Mouse (Mus musculus) heart, embryonic 16.5 days (tissue): ENCODE results near the gene Farp1. TPM values are rescaled to one million over a fixed set of nuclear protein-coding genes. Genes with fewer than 3 reads are reported as not detected.
"Not testable (repeated sequence)": the region's sequence is repeated elsewhere in the genome, so short reads cannot be mapped to it uniquely, and the experiment has no call there.

Experiments
- ATAC-seq: fragments of 200-750 bp; cut with Nextera tagmentation; replicated peaks from 2 replicates; pipeline ENCODE4 v1.8.0; 2017; ENCODE audit warnings: moderate number of reproducible peaks; ENCODE audit not compliant: insufficient read depth, low FRiP score; ENCODE audit errors: extremely low read depth
- H3K27ac ChIP-seq: fragments of 300-500 bp; sonication (generic); 2 replicates; pipeline ENCODE4 v1.5.1; 2014; ENCODE audit warnings: mild to moderate bottlenecking, low read length, control low read depth, moderate library complexity
- H3K27me3 ChIP-seq: fragments of 300-500 bp; sonication (generic); 2 replicates; pipeline ENCODE4 v1.6.1; 2014; ENCODE audit warnings: low read length, mixed read lengths; ENCODE audit not compliant: control insufficient read depth, insufficient read depth
- H3K36me3 ChIP-seq: fragments of 300-500 bp; sonication (generic); 2 replicates; pipeline ENCODE4 v1.6.1; 2014; ENCODE audit not compliant: control insufficient read depth, insufficient read depth
- H3K4me1 ChIP-seq: fragments of 300-500 bp; sonication (generic); 2 replicates; pipeline ENCODE4 v1.6.1; 2014; ENCODE audit warnings: low read length, mixed read lengths; ENCODE audit not compliant: control insufficient read depth, insufficient read depth
- H3K4me2 ChIP-seq: fragments of 300-500 bp; sonication (generic); 2 replicates; pipeline ENCODE4 v1.6.1; 2014; ENCODE audit warnings: low read depth, mild to moderate bottlenecking, control low read depth, low read length
- H3K4me3 ChIP-seq: fragments of 300-500 bp; sonication (generic); 2 replicates; pipeline ENCODE4 v1.5.1; 2014; ENCODE audit warnings: mild to moderate bottlenecking, control low read depth, low read length
- H3K9ac ChIP-seq: fragments of 300-500 bp; sonication (generic); 2 replicates; pipeline ENCODE4 v1.6.1; 2014; ENCODE audit warnings: low read length, control low read depth
- H3K9me3 ChIP-seq: fragments of 300-500 bp; sonication (generic); replicated peaks from 2 replicates; pipeline ENCODE4 v1.6.1; 2016; ENCODE audit warnings: low read length; ENCODE audit not compliant: control insufficient read depth
- WGBS: fragments of 180-500 bp; shearing (Covaris S2); extraction: QIAGEN DNeasy Blood & Tissue Kit; methylation state at CpG from one replicate; pipeline ENCODE4 v1.1.7; 2014; 5-methylcytosine and 5-hydroxymethylcytosine counted together
- polyA plus RNA-seq: library from polyadenylated mRNA; unstranded; fragments of >200 nt; fragmentation: Nextera tagmentation; extraction: Ambion mirVana; gene quantifications from 2 replicates; pipeline ENCODE4 v1.2.1, GENCODE M21; 2015

Gene Farp1
- polyA plus RNA-seq, 1 experiment from 2014 or later = 11.6 TPM

DNA sequence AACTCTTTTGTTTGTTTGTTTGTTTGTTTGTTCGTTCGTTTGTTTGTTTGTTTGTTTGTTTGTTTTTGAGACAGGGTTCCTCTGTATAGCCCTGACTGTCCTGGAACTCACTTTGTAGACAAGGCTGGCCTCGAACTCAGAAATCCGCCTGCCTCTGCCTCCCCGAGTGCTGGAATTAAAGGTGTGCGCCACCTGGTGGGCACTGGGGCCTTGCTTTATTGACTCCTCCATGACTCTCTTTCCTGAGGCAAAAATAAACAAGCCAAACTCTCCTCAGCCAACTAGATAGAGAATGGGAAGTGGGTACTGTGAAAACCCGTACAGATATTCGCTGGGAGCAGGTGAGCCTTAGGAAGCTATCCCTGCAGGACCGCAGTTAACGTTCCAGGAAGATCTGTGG is 154.8 kb downstream of the Farp1 start:
- peaks cover 18% of the 10 kb centered on the region for H3K4me1 ChIP-seq
- H3K4me2 ChIP-seq, ATAC-seq, H3K9ac ChIP-seq, H3K4me3 ChIP-seq, H3K36me3 ChIP-seq, H3K9me3 ChIP-seq, H3K27me3 ChIP-seq: not testable (repeated sequence)
- 90% methylated on average over 10 of the region's 10 CpGs for WGBS
- H3K27ac ChIP-seq = peak overlapping the region; percentile 54

DNA sequence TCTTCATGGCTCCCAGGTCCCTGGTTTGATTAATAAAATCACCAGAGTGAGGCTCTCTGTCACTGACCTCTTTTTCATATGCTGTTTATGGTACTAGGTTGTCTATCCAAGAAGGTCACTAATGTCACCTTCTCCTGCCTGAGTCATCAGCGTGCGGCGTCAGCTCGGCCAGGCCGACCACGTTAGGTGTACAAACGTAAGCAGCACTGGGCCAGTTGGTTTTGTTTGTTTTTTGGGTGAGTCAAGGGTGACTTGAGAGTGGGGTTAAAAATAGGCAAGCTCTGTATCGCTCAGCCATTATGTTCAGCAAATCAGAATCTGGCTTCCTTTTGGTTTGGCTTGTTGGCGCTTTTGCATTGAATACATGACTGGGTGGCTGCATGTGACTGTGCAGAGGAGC is 155.4 kb downstream of the Farp1 start:
- no peaks in the 10 kb centered on the region for H3K27me3 ChIP-seq
- H3K4me1 ChIP-seq = peaks cover 18% of the 10 kb centered on the region
- H3K36me3 ChIP-seq = peaks cover under 1% of the 10 kb centered on the region; the same call in 1 of the 2 replicates
- H3K4me2 ChIP-seq = peak overlapping the region; percentile 28
- H3K4me3 ChIP-seq = no peak overlapping the region
- H3K27ac ChIP-seq = peak overlapping the region; percentile 54
- 47% methylated on average over 9 of the region's 9 CpGs for WGBS
- H3K9ac ChIP-seq = peak overlapping the region; percentile 28
- H3K9me3 ChIP-seq = peaks cover 2% of the 10 kb centered on the region
- no peak; the same call in 1 of the 2 replicates for ATAC-seq

DNA sequence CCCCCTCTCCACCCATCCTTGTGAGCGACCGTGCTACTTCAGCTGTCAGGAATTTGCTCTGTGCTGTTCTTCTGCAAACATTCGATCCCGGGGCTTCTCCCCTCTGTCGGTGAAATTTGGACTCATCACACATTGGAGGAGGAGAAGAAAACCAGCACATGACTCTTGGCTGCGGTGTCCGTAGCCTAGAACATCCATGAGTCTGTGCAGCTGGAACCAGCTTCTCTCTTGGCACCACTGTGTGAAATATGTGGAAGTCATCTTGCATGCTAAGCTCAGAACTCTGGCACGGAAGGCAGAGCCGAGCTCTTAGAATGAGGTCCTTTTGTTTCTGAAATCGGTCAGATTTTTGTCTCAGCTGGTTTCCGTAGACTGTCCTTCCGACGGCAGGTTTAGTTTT is 156.7 kb downstream of the Farp1 start:
- Histone ChIP-seq H3K9ac (no peak overlapping the region), H3K27ac (peak overlapping the region; percentile 67), H3K27me3 (no peaks in the 10 kb centered on the region), H3K9me3 (peaks cover 6% of the 10 kb centered on the region), H3K4me3 (no peak overlapping the region), H3K36me3 (peaks cover 8% of the 10 kb centered on the region), H3K4me1 (peaks cover 18% of the 10 kb centered on the region), H3K4me2 (0 out of 2 replicates have a peak overlapping the region, but pooled peaks have one; percentile 0)
- no peak for ATAC-seq
- 47% methylated on average over 13 of the region's 13 CpGs for WGBS

DNA sequence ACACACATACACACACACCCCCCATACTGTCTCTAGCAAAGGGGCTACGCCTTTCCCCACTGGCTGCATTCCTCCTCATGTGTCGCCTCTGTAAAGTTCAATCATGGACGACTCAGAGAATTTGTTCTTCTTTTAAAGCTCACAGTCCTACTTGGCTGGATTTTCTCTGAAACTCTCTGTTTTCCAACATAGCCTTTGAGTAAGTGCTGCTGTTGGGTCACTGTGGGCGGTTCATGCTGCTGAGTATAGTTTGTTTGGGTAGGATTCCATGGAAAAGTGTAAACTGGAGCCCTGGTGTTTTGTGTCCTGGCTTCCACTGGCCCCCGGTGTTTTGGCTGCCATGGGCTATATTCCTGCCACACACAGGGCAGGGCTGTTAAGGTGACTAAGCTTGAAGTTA is 157.4 kb downstream of the Farp1 start:
- ATAC-seq = no peak
- no peak overlapping the region for H3K27ac ChIP-seq
- no peaks in the 10 kb centered on the region for H3K27me3 ChIP-seq
- 73% methylated on average over 5 of the region's 5 CpGs for WGBS
- H3K4me2 ChIP-seq = no peak overlapping the region
- no peak overlapping the region for H3K4me3 ChIP-seq
- H3K36me3 ChIP-seq = peaks cover 8% of the 10 kb centered on the region
- peaks cover 18% of the 10 kb centered on the region for H3K4me1 ChIP-seq
- H3K9me3 ChIP-seq = peaks cover 10% of the 10 kb centered on the region
- H3K9ac ChIP-seq = no peak overlapping the region

DNA sequence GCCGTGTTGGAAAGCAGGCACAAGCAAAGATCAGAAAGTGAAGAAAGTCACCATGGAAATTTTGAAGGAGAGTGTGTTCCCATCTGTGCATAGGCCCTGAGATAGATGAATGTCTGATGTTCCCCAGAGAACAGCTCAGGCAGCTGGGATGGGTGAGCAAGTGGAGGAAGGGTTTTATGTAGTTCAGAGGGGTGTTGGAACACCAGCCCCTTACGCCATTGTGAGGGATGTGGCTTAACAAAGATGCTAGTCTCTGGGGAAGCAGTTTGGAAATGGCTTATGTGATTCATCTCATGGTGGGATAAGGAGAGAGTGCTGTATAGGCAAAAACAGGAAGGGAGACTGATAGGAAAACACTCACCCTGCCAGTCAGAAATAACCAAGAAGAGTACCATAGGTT is 159.0 kb downstream of the Farp1 start:
- Histone ChIP-seq H3K9ac (no peak overlapping the region), H3K27me3 (no peaks in the 10 kb centered on the region), H3K4me3 (no peak overlapping the region), H3K36me3 (peaks cover 8% of the 10 kb centered on the region), H3K9me3 (peaks cover 10% of the 10 kb centered on the region), H3K4me1 (peaks cover 24% of the 10 kb centered on the region), H3K27ac (no peak overlapping the region), H3K4me2 (no peak overlapping the region)
- WGBS = 81% methylated on average over 2 of the region's 2 CpGs
- no peak for ATAC-seq

DNA sequence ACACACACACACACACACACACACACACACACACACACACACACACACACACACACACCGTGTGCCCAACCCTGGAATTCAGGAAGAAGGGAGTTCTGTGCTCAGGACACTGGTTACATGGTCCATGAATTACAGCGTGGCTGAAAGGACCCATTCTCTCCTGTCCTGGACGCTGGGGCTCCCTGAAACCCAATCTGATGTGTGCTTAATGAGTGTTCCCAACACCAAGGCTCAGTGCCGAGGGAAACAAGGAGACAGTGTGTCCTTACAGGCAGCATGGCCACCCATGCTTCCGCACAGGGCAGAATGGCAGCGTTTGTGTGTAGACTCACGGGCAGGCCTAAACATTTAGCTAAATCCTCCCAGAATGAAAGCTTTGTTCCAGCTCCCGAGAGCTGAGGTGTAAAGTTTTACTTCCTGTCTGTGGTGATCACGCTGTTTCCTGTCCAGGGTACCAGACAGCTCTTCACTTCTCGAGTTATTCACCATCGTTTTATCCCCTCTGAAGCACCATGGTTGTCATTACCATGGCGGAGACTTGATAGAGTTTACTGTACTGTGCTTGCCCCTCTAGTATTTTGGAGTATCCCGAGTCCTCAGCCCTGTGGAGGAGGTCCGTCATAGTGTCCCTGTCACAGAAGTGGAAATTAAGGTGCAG is 164.0 kb downstream of the Farp1 start:
- no peak overlapping the region for H3K4me3 ChIP-seq
- no peak overlapping the region for H3K4me2 ChIP-seq
- no peak overlapping the region for H3K9ac ChIP-seq
- peaks cover 8% of the 10 kb centered on the region for H3K36me3 ChIP-seq
- H3K9me3 ChIP-seq = peaks cover 10% of the 10 kb centered on the region
- 59% methylated on average over 14 of the region's 14 CpGs for WGBS
- H3K27ac ChIP-seq = peak overlapping the region; percentile 45; the same call in 1 of the 2 replicates
- peaks cover 31% of the 10 kb centered on the region for H3K4me1 ChIP-seq
- no peaks in the 10 kb centered on the region for H3K27me3 ChIP-seq
- ATAC-seq = no peak

DNA sequence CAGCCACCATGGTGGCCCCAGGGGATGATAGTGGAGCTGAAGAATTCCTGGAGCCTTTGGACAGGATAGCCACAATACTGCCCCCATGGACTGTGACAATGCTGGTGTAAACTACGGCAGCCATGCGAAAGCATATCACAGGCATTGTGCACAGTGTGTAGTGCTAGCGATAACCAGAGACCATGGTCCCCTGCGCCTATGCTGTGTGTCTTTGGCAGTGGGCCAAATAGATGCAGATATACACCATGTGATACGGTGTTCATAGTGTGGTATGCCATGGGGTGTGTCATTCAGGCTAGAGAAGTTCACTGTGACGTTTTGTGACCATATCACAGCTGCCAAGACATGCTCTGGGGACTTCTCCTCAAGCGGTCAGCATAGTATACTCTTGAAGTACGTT is 164.8 kb downstream of the Farp1 start:
- Histone ChIP-seq H3K9me3 (peaks cover 10% of the 10 kb centered on the region), H3K4me1 (peaks cover 31% of the 10 kb centered on the region), H3K4me2 (peak overlapping the region; percentile 18), H3K4me3 (no peak overlapping the region), H3K27me3 (no peaks in the 10 kb centered on the region), H3K36me3 (peaks cover 8% of the 10 kb centered on the region), H3K9ac (no peak overlapping the region), H3K27ac (peak overlapping the region; percentile 32; the same call in 1 of the 2 replicates)
- peak; percentile 89 for ATAC-seq
- WGBS = 26% methylated on average over 8 of the region's 8 CpGs

DNA sequence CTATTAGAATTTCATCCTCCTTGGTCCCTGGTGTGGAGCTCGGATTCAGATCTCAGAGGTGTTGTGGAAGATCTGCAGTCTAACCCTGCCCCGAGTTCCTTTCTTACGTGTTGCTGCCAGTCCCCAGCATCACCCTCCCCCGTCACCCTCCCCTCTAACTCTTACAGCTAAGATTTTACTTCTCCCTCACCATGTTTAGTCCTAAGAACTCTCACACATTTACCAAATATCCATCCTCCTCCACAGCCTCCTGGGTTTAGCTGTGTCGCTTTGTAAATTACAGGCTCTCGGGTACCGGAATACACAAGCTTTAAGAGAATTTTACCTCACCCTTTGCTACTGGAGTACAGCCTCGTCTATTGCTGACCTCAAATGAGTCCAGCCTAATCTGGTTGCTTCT is 165.4 kb downstream of the Farp1 start:
- no peak overlapping the region for H3K4me3 ChIP-seq
- no peak overlapping the region for H3K4me2 ChIP-seq
- no peaks in the 10 kb centered on the region for H3K27me3 ChIP-seq
- no peak for ATAC-seq
- 71% methylated on average over 8 of the region's 8 CpGs for WGBS
- H3K9ac ChIP-seq = no peak overlapping the region
- peaks cover 8% of the 10 kb centered on the region for H3K36me3 ChIP-seq
- H3K9me3 ChIP-seq = peaks cover 7% of the 10 kb centered on the region
- peaks cover 31% of the 10 kb centered on the region for H3K4me1 ChIP-seq
- H3K27ac ChIP-seq = peak overlapping the region; percentile 9; the same call in 1 of the 2 replicates

DNA sequence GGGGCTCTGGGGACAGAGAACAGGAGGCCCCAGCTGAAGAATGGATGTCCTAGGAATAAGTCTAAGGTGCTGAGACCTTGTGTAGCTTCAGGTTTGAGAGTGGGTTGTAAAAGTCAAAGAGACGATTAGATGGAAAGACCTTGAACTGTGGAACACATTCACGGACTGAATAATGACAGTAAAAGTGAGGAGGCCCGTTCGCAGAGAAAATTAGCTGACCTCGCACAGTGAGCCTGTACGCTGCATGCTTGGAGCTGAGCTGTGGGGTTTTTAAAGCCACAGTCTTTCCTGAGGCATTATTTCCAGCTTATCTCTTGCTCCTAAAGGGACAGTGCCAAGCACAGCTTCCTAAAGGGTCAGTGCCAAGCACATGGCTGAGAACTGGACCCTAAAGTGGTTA is 166.2 kb downstream of the Farp1 start:
- Histone ChIP-seq H3K9me3 (peaks cover 4% of the 10 kb centered on the region; the same call in 1 of the 2 replicates), H3K4me1 (peaks cover 31% of the 10 kb centered on the region), H3K27me3 (no peaks in the 10 kb centered on the region), H3K27ac (peak overlapping the region; percentile 38), H3K36me3 (peaks cover 3% of the 10 kb centered on the region; the same call in 1 of the 2 replicates), H3K4me3 (no peak overlapping the region), H3K9ac (peak overlapping the region; percentile 10; the same call in 1 of the 2 replicates), H3K4me2 (no peak overlapping the region)
- no peak for ATAC-seq
- WGBS = 51% methylated on average over 6 of the region's 6 CpGs
